Mouse (Mus musculus) left cerebral cortex, postnatal 10 days (tissue): ENCODE results near the gene Dpp6. TPM values are rescaled to one million over a fixed set of nuclear protein-coding genes. Genes with fewer than 3 reads are reported as not detected.
"Not testable (repeated sequence)": the region's sequence is repeated elsewhere in the genome, so short reads cannot be mapped to it uniquely, and the experiment has no call there.

Experiments
- DNase-seq, 2 experiments: peaks; one replicate each; pipeline ENCODE4 v3.0.0; 2021 to 2022; ENCODE audit warnings: low spot score in 2 of 2, mixed read lengths in 1 of 2; ENCODE audit errors: extremely low spot score in 1 of 2
- intact Hi-C: fragments of 180-260 bp; cut with DNase I; formaldehyde crosslinking; loops from one replicate; pipeline ENCODE4 v1.15.1; 2025
- total RNA-seq, 2 experiments: library from RNA; stranded (reverse); gene quantifications; 2 replicates each; pipeline ENCODE4 v1.2.3; 2021

Gene Dpp6
- total RNA-seq, 2 experiments from 2014 or later: 180 to 184 TPM

GRCm38 (mm10) chr5:27501338-27501737 lies 684.3 kb downstream of the Dpp6 start, which contains the start of gene Speer4b:
Gene Speer4b, minus strand, starts transcription at chr5:27501438.
- intact Hi-C loops, DNase-seq: not testable (repeated sequence)

- DNase-seq: no peak
- intact Hi-C loops: no loop called here
Observed at GRCm38 (mm10) chr5:27518716-27519115, 701.7 kb downstream of the Dpp6 start.

GRCm38 (mm10) chr5:27526906-27527305 lies 709.9 kb downstream of the Dpp6 start:
- no peak for DNase-seq
- intact Hi-C loops: no loop called here

- peak; percentile 35 to 53 for DNase-seq
- intact Hi-C loops: loop anchor here (5.0 kb wide), 2 partner anchors 72 to 468 kb away; no protein-coding TSS in a partner anchor
Observed at GRCm38 (mm10) chr5:27544816-27545270, 727.8 kb downstream of the Dpp6 start.

GRCm38 (mm10) chr5:27549291-27549690 lies 732.3 kb downstream of the Dpp6 start:
- intact Hi-C loops: loop anchor here (5.0 kb wide), 1 partner anchor 68 kb away; no protein-coding TSS in a partner anchor
- no peak for DNase-seq

- DNase-seq: no peak
- intact Hi-C loops: no loop called here
Observed at GRCm38 (mm10) chr5:27565700-27566099, 748.7 kb downstream of the Dpp6 start.

GRCm38 (mm10) chr5:27587970-27588758 lies 771.2 kb downstream of the Dpp6 start:
- intact Hi-C loops: no loop called here
- DNase-seq: no peak

GRCm38 (mm10) chr5:27604132-27604531 lies 787.1 kb downstream of the Dpp6 start:
- intact Hi-C loops: no loop called here
- DNase-seq: peak in 1 of 2 experiments; percentile 37

GRCm38 (mm10) chr5:27615769-27616168 lies 798.8 kb downstream of the Dpp6 start:
- peak; percentile 54 to 66 for DNase-seq
- intact Hi-C loops: loop anchor here (5.0 kb wide), 3 partner anchors 68 to 568 kb away; no protein-coding TSS in a partner anchor

- intact Hi-C loops: no loop called here
- no peak for DNase-seq
Observed at GRCm38 (mm10) chr5:27621811-27622210, 804.8 kb downstream of the Dpp6 start.

- intact Hi-C loops: no loop called here
Observed at GRCm38 (mm10) chr5:27623876-27624275, 806.9 kb downstream of the Dpp6 start.

GRCm38 (mm10) chr5:27632151-27632550 lies 815.1 kb downstream of the Dpp6 start:
- intact Hi-C loops: no loop called here
- DNase-seq: no peak

More at GRCm38 (mm10) chr5:27623876-27624275, 806.9 kb downstream of the Dpp6 start:
- DNase-seq: no peak

- DNase-seq: no peak
- intact Hi-C loops: no loop called here
Observed at GRCm38 (mm10) chr5:27635941-27636340, 818.9 kb downstream of the Dpp6 start.

- intact Hi-C loops: no loop called here
- DNase-seq: no peak
Observed at GRCm38 (mm10) chr5:27641876-27642275, 824.9 kb downstream of the Dpp6 start.

- intact Hi-C loops: no loop called here
- DNase-seq: no peak
Observed at GRCm38 (mm10) chr5:27651879-27652814, 835.1 kb downstream of the Dpp6 start.

GRCm38 (mm10) chr5:27656101-27656500 lies 839.1 kb downstream of the Dpp6 start:
- intact Hi-C loops: no loop called here

GRCm38 (mm10) chr5:27657672-27658071 lies 840.7 kb downstream of the Dpp6 start:
- intact Hi-C loops: no loop called here
- DNase-seq: no peak

More at GRCm38 (mm10) chr5:27656101-27656500, 839.1 kb downstream of the Dpp6 start:
- DNase-seq: no peak

GRCm38 (mm10) chr5:27658165-27658564 lies 841.2 kb downstream of the Dpp6 start:
- DNase-seq: no peak
- intact Hi-C loops: no loop called here

GRCm38 (mm10) chr5:27658569-27658968 lies 841.6 kb downstream of the Dpp6 start:
- no peak for DNase-seq
- intact Hi-C loops: no loop called here
